ENCODE assay signal across 26 mouse cellular contexts in the genomic region with DNA sequence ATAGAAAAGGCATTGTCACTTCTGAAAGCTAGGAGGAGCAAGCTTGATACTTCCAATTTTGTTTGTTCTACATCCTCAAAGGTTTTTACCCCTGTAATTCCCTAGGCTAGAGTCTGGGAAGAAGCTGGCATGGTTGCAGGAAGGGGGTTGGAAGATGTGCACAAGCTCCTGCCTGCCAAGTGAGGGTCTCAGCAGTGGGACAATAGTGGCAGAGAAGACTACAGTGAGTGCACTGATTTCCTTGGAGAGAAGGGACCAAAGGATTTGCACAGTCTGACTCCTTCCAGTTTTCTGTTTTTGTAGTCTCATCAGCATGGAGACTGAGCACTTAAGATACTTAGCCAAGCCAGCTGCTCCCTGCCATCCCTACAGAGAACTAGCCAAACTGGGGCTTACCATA.
DNase-seq lines count a peak whose midpoint lies in the region; ATAC-seq and TF ChIP-seq lines count a peak whose summit lies in the region.
"Had no signal": no experiment of that assay in that cellular context is flagged by ENCODE, and none has a peak within 500 bp of the region (broad histone marks: within the 10 kb centered on the region; RNA-seq: fewer than 3 reads in every experiment).

No protein-coding gene starts in this region.

- H3K4me3 ChIP-seq in hindbrain, postnatal 0 days (ENCODE audit: low read length) = no peak overlapping the region
- H3K4me3 ChIP-seq in hindbrain, embryonic 14.5 days (replicated peaks; ENCODE audit: low read length) = no peak overlapping the region
- H3K4me3 ChIP-seq in midbrain, postnatal 0 days (ENCODE audit: low read depth, low read length) = no peak overlapping the region
- H3K4me3 ChIP-seq in midbrain, embryonic 10.5 days = no peak overlapping the region
- H3K4me3 ChIP-seq: embryonic facial prominence, embryonic 12.5 days; embryonic facial prominence, embryonic 15.5 days; forebrain, embryonic 12.5 days; forebrain, embryonic 15.5 days; heart, adult 2 months; heart, embryonic 10.5 days; heart, embryonic 13.5 days; hindbrain, embryonic 12.5 days had no signal

- peak; percentile 36 to 68 for DNase-seq in cerebellum, postnatal 10 days
- DNase-seq in cerebellum, adult 8-10 months = no peak
- DNase-seq in hindbrain, postnatal 0 days (ENCODE audit: low spot score) = peak; percentile 56
- DNase-seq in hindbrain, embryonic 14.5 days (ENCODE audit: low spot score) = no peak
- DNase-seq in midbrain, postnatal 0 days (ENCODE audit: low spot score) = peak; percentile 63
- DNase-seq in midbrain, embryonic 10.5 days (ENCODE audit: low spot score) = no peak
- DNase-seq in brain, embryonic 14.5 days (ENCODE audit: low read depth) = peak; percentile 29
- DNase-seq in T-cell, adult 2 months (ENCODE audit: low spot score) = no peak
- DNase-seq: adrenal gland, adult 8-10 months; adrenal gland, postnatal 25 days; cerebellum, adult 18-20 months; gastrocnemius, postnatal 10 days; gastrocnemius, postnatal 36 days; heart, adult 2 months; heart, postnatal 14 days; heart, postnatal 4 days; kidney, adult 11 months had no signal

- peak; percentile 40; the same call in 1 of the 2 replicates for ATAC-seq in hindbrain, postnatal 0 days
- ATAC-seq in hindbrain, embryonic 14.5 days (ENCODE audit: low FRiP score) = no peak
- ATAC-seq in midbrain, postnatal 0 days (ENCODE audit: low FRiP score) = no peak; the same call in 1 of the 2 replicates
- ATAC-seq: activated CD4-positive, CD25-positive, alpha-beta regulatory T cell, adult 4 months; CD4-positive, CD25-positive, alpha-beta regulatory T cell, adult 4 months; forebrain, embryonic 15.5 days had no signal

- no peak for TF ChIP-seq CTCF in hindbrain, postnatal 0 days (IDR thresholded peaks at IDR 0.05; ENCODE audit: low read depth)
- no peak for TF ChIP-seq CTCF in midbrain, postnatal 0 days (IDR thresholded peaks at IDR 0.05)
- no peak for TF ChIP-seq CTCF in brain, embryonic 14.5 days (IDR thresholded peaks at IDR 0.05; ENCODE audit: borderline replicate concordance, extremely low read depth, insufficient read depth, insufficient read length)

- no peaks in the 10 kb centered on the region for H3K9me3 ChIP-seq in hindbrain, postnatal 0 days (ENCODE audit: low read length)
- no peaks in the 10 kb centered on the region for H3K9me3 ChIP-seq in hindbrain, embryonic 14.5 days (ENCODE audit: control insufficient read depth, low read length)
- H3K9me3 ChIP-seq in midbrain, postnatal 0 days (ENCODE audit: low read length) = no peaks in the 10 kb centered on the region
- H3K9me3 ChIP-seq in midbrain, embryonic 10.5 days (replicated peaks) = no peaks in the 10 kb centered on the region
- H3K9me3 ChIP-seq: embryonic facial prominence, embryonic 12.5 days; embryonic facial prominence, embryonic 15.5 days; forebrain, embryonic 12.5 days; forebrain, embryonic 15.5 days; heart, embryonic 10.5 days; heart, embryonic 13.5 days; hindbrain, embryonic 12.5 days had no signal

- H3K27me3 ChIP-seq in hindbrain, postnatal 0 days (ENCODE audit: insufficient read depth, low read length) = no peaks in the 10 kb centered on the region
- H3K27me3 ChIP-seq in hindbrain, embryonic 14.5 days (ENCODE audit: control insufficient read depth, insufficient read depth, low read length) = no peaks in the 10 kb centered on the region
- no peaks in the 10 kb centered on the region for H3K27me3 ChIP-seq in midbrain, postnatal 0 days (ENCODE audit: insufficient read depth, low read length)
- no peaks in the 10 kb centered on the region for H3K27me3 ChIP-seq in midbrain, embryonic 10.5 days (ENCODE audit: low read depth, poor library complexity, severe bottlenecking)
- H3K27me3 ChIP-seq: embryonic facial prominence, embryonic 12.5 days; embryonic facial prominence, embryonic 15.5 days; forebrain, embryonic 12.5 days; forebrain, embryonic 15.5 days; heart, embryonic 13.5 days; hindbrain, embryonic 12.5 days had no signal

- H3K36me3 ChIP-seq in hindbrain, postnatal 0 days (ENCODE audit: insufficient read depth, low read length) = no peaks in the 10 kb centered on the region
- no peaks in the 10 kb centered on the region for H3K36me3 ChIP-seq in hindbrain, embryonic 14.5 days (replicated peaks; ENCODE audit: control insufficient read depth, insufficient read depth)
- H3K36me3 ChIP-seq in midbrain, postnatal 0 days (ENCODE audit: insufficient read depth, low read length) = no peaks in the 10 kb centered on the region
- H3K36me3 ChIP-seq in midbrain, embryonic 10.5 days = no peaks in the 10 kb centered on the region
- H3K36me3 ChIP-seq: embryonic facial prominence, embryonic 12.5 days; embryonic facial prominence, embryonic 15.5 days; forebrain, embryonic 12.5 days; forebrain, embryonic 15.5 days; heart, embryonic 10.5 days; heart, embryonic 13.5 days; hindbrain, embryonic 12.5 days had no signal

- no peak for TF ChIP-seq POLR2A in brain, embryonic 14.5 days (IDR thresholded peaks at IDR 0.05; ENCODE audit: borderline replicate concordance, extremely low read depth, insufficient read depth, insufficient read length, poor library complexity, severe bottlenecking)

- no peak overlapping the region for H3K27ac ChIP-seq in hindbrain, postnatal 0 days
- H3K27ac ChIP-seq in hindbrain, embryonic 14.5 days = no peak overlapping the region
- no peak overlapping the region for H3K27ac ChIP-seq in midbrain, postnatal 0 days (ENCODE audit: low read depth, low read length)
- H3K27ac ChIP-seq in midbrain, embryonic 10.5 days (replicated peaks) = no peak overlapping the region
- H3K27ac ChIP-seq: embryonic facial prominence, embryonic 12.5 days; embryonic facial prominence, embryonic 15.5 days; forebrain, embryonic 12.5 days; forebrain, embryonic 15.5 days; heart, adult 2 months; heart, embryonic 10.5 days; heart, embryonic 13.5 days; hindbrain, embryonic 12.5 days had no signal

- no peak overlapping the region for H3K9ac ChIP-seq in hindbrain, postnatal 0 days (replicated peaks; ENCODE audit: low read length)
- no peak overlapping the region for H3K9ac ChIP-seq in hindbrain, embryonic 14.5 days
- no peak overlapping the region for H3K9ac ChIP-seq in midbrain, postnatal 0 days (replicated peaks; ENCODE audit: low read length, poor library complexity, severe bottlenecking)
- H3K9ac ChIP-seq: embryonic facial prominence, embryonic 12.5 days; embryonic facial prominence, embryonic 15.5 days; forebrain, embryonic 12.5 days; forebrain, embryonic 15.5 days; heart, embryonic 13.5 days; hindbrain, embryonic 12.5 days had no signal

- H3K4me1 ChIP-seq in hindbrain, postnatal 0 days (ENCODE audit: insufficient read depth, low read length) = no peaks in the 10 kb centered on the region
- H3K4me1 ChIP-seq in hindbrain, embryonic 14.5 days (replicated peaks; ENCODE audit: control insufficient read depth, insufficient read depth, low read length) = no peaks in the 10 kb centered on the region
- no peaks in the 10 kb centered on the region for H3K4me1 ChIP-seq in midbrain, postnatal 0 days (ENCODE audit: insufficient read depth, low read length)
- H3K4me1 ChIP-seq in midbrain, embryonic 10.5 days = no peaks in the 10 kb centered on the region
- H3K4me1 ChIP-seq: embryonic facial prominence, embryonic 12.5 days; embryonic facial prominence, embryonic 15.5 days; forebrain, embryonic 12.5 days; hindbrain, embryonic 12.5 days had no signal

- no peak overlapping the region for H3K4me2 ChIP-seq in hindbrain, postnatal 0 days (ENCODE audit: low read depth, low read length)
- H3K4me2 ChIP-seq in hindbrain, embryonic 14.5 days (replicated peaks) = no peak overlapping the region
- H3K4me2 ChIP-seq in midbrain, postnatal 0 days (ENCODE audit: low read depth, low read length, poor library complexity, severe bottlenecking) = no peak overlapping the region
- H3K4me2 ChIP-seq: embryonic facial prominence, embryonic 12.5 days; embryonic facial prominence, embryonic 15.5 days; forebrain, embryonic 12.5 days; forebrain, embryonic 15.5 days; heart, embryonic 13.5 days; hindbrain, embryonic 12.5 days had no signal

Comparison
In these comparisons a context has a peak if more than half of its experiments do, and no peak if none do; other contexts are left out.
1. DNase-seq: peak in cerebellum, postnatal 10 days (2 of 2), hindbrain, postnatal 0 days (single experiment), midbrain, postnatal 0 days (single experiment) and brain, embryonic 14.5 days (single experiment); none in cerebellum, adult 8-10 months (single experiment), hindbrain, embryonic 14.5 days (single experiment), midbrain, embryonic 10.5 days (single experiment) and T-cell, adult 2 months (single experiment).